Mouse (Mus musculus) brain, adult 2 months (tissue): ENCODE data around the gene Ttc23.

Experiments used
- DNase-seq: peaks from one replicate; pipeline ENCODE4 v3.0.0; 2011; ENCODE audit warnings: low read depth, low spot score

The Ttc23 gene

GRCm38 (mm10) chr7:67801022-67801421 lies 153.8 kb downstream of the Ttc23 start:
- DNase-seq = no peak

GRCm38 (mm10) chr7:67803015-67803856 lies 156.0 kb downstream of the Ttc23 start:
- DNase-seq = peak; percentile 67

GRCm38 (mm10) chr7:67803857-67804215 lies 156.6 kb downstream of the Ttc23 start:
- no peak for DNase-seq
